Mouse (Mus musculus) liver, adult 2 months (tissue): ENCODE results near the gene Rasgef1a.

Experiments used
- CTCF ChIP-seq: fragments of 200-500 bp; IDR thresholded peaks from 2 replicates; pipeline ENCODE4 v1.5.1; 2011; ENCODE audit warnings: low read depth, low read length, control low read depth
- POLR2A ChIP-seq: fragments of 200-500 bp; IDR thresholded peaks from 2 replicates; pipeline ENCODE4 v1.6.1; 2011; ENCODE audit warnings: low read length, control low read depth; ENCODE audit not compliant: insufficient read depth; ENCODE audit errors: extremely low read depth

GRCm38 (mm10) chr6:118014881-118015280 lies 3.6 kb downstream of the Rasgef1a start:
- TF ChIP-seq CTCF, result no peak
- no peak for TF ChIP-seq POLR2A
